Mouse (Mus musculus) ES-E14 (cell line): ENCODE results near the gene Pitpnm3. TPM values are rescaled to one million over a fixed set of nuclear protein-coding genes. Genes with fewer than 3 reads are reported as not detected.

Experiments
- DNase-seq: peaks from one replicate; pipeline ENCODE4 v3.0.0-alpha.2; 2013; ENCODE audit warnings: low read depth, low spot score
- H3K27ac ChIP-seq: 2 replicates; pipeline ENCODE4 v1.5.1; 2012; ENCODE audit warnings: low read depth, mild to moderate bottlenecking, low read length, moderate library complexity, mixed read lengths; ENCODE audit not compliant: poor library complexity, insufficient read depth, severe bottlenecking
- H3K36me3 ChIP-seq: 2 replicates; pipeline ENCODE4 v1.6.1; 2012; ENCODE audit warnings: mild to moderate bottlenecking, low read length, moderate library complexity, mixed read lengths; ENCODE audit not compliant: control insufficient read depth, poor library complexity, insufficient read depth, severe bottlenecking
- H3K4me1 ChIP-seq, 2 experiments: fragments of 150-350 bp in 1 of 2; sonication (generic) in 1 of 2; 2 replicates each; pipeline ENCODE4 v1.6.1; 2012; ENCODE audit warnings: low read length in 2 of 2, mild to moderate bottlenecking in 1 of 2, mixed read lengths in 1 of 2; ENCODE audit not compliant: control insufficient read depth in 2 of 2, insufficient read depth in 2 of 2, poor library complexity in 1 of 2
- H3K4me3 ChIP-seq, 2 experiments: fragments of 150-350 bp in 1 of 2; sonication (generic) in 1 of 2; 2 replicates each; pipeline ENCODE4 v1.5.1; 2012; ENCODE audit warnings: low read length in 2 of 2, low read depth in 1 of 2, mild to moderate bottlenecking in 1 of 2, mixed read lengths in 1 of 2; ENCODE audit not compliant: insufficient read depth in 1 of 2, poor library complexity in 1 of 2, severe bottlenecking in 1 of 2
- H3K9ac ChIP-seq: 2 replicates; pipeline ENCODE4 v1.6.1; 2012; ENCODE audit warnings: low read depth, mild to moderate bottlenecking, low read length, mixed read lengths; ENCODE audit not compliant: poor library complexity, insufficient read depth, severe bottlenecking
- H3K9me3 ChIP-seq: fragments of 150-350 bp; sonication (generic); 2 replicates; pipeline ENCODE4 v1.6.1; 2012; ENCODE audit warnings: low read depth, mild to moderate bottlenecking, low read length; ENCODE audit not compliant: control insufficient read depth, insufficient read depth
- CHD2 ChIP-seq: IDR thresholded peaks from 2 replicates; pipeline ENCODE4 v1.6.1; 2014; ENCODE audit warnings: mild to moderate bottlenecking, low read depth, low read length, inconsistent platforms
- HCFC1 ChIP-seq: IDR thresholded peaks from 2 replicates; pipeline ENCODE4 v1.6.1; 2012; ENCODE audit warnings: low read length, inconsistent platforms, borderline replicate concordance; ENCODE audit not compliant: insufficient read depth
- MAFK ChIP-seq: IDR thresholded peaks from 2 replicates; pipeline ENCODE4 v1.6.1; 2014; ENCODE audit warnings: mild to moderate bottlenecking, low read depth, low read length, inconsistent platforms; ENCODE audit not compliant: insufficient read depth
- ZC3H11A ChIP-seq: IDR thresholded peaks from 2 replicates; pipeline ENCODE4 v1.6.1; 2012; ENCODE audit warnings: low read depth, mild to moderate bottlenecking, inconsistent platforms, low read length, borderline replicate concordance
- ZNF384 ChIP-seq: IDR thresholded peaks from 2 replicates; pipeline ENCODE4 v1.6.1; 2012; ENCODE audit warnings: low read depth, low read length, inconsistent platforms
- in situ Hi-C, 2 experiments: fragments of 600-800 bp; cut with MboI; formaldehyde crosslinking; loops; one replicate each; pipeline ENCODE4 v1.15.1; 2025; ENCODE audit warnings: low sequenced_read_pairs in 2 of 2, inconsistent platforms in 1 of 2; ENCODE audit not compliant: unreplicated experiment in 2 of 2
- total RNA-seq: library from RNA; depleted of rRNA; stranded (reverse); fragments of 300-350 nt; gene quantifications from 2 replicates; pipeline ENCODE4 v1.2.3, GENCODE M21; 2012

Gene Pitpnm3
- total RNA-seq, 1 experiment = 0.36 TPM

DNA sequence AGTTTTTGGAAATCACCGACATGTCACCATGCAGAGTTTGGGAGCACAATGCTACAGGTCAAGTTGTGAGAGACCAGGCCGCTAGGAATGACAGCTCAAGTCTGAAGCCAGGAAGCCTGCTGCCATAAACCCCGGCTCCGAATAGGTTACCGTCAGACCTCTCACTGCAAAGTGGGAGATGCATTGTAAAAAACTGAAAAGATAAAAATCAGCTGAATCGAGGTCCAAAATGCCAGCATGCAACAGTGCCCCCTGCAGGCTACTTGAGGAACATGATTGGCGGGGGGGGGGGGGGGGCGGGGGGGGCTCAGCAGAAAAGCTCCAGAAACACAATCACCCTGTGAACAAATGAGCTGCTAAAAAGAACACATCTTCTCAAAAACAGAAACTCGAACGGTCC, 112.0 kb downstream of the Pitpnm3 start:
- TF ChIP-seq MAFK (no peak), HCFC1 (no peak), ZNF384 (no peak), CHD2 (no peak), ZC3H11A (no peak; the same call in 1 of the 2 replicates)
- Histone ChIP-seq H3K4me1 (peaks cover 0 to 4% of the 10 kb centered on the region in 2 experiments; a peak in 1 of 4 replicates), H3K4me3 (no peak overlapping the region), H3K9ac (no peak overlapping the region), H3K36me3 (no peaks in the 10 kb centered on the region), H3K27ac (no peak overlapping the region), H3K9me3 (no peaks in the 10 kb centered on the region)
- in situ Hi-C loops = loop anchor here in 1 of 2 experiments (10.0 kb wide), 1 partner anchor 449 kb away; no protein-coding TSS in a partner anchor
- DNase-seq = no peak

- Histone ChIP-seq H3K4me1 (peaks cover 0 to 4% of the 10 kb centered on the region in 2 experiments; a peak in 1 of 4 replicates), H3K9ac (no peak overlapping the region), H3K9me3 (no peaks in the 10 kb centered on the region), H3K36me3 (no peaks in the 10 kb centered on the region), H3K4me3 (no peak overlapping the region), H3K27ac (no peak overlapping the region)
- TF ChIP-seq CHD2 (no peak), MAFK (no peak), ZNF384 (no peak), ZC3H11A (no peak), HCFC1 (no peak)
- no peak for DNase-seq
- in situ Hi-C loops = loop anchor here in 1 of 2 experiments (10.0 kb wide), 1 partner anchor 448 kb away; no protein-coding TSS in a partner anchor
These were observed 112.8 kb downstream of the Pitpnm3 start for GRCm38 (mm10) chr11:72022827-72023226.

DNA sequence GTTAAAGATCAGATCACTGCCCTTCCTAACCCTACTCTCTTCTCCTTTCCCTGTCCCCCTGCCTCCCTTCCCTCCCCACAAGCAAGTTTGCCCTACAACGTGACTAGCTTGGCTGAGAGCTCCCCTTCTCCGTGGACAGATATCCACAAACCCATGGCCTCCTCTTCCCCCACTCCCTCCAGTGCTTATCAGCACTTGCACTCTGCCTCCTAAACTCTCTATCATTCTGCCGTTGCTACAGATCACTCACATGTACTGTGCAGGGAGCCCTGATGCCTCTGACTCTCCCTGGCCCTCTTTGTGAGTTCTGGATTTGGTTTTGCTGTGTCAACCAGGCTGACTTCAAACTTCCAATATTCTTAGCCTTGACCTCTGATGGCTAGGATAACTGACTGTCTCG, 114.6 kb downstream of the Pitpnm3 start:
- in situ Hi-C loops = loop anchor here in 1 of 2 experiments (10.0 kb wide), 1 partner anchor 446 kb away; no protein-coding TSS in a partner anchor
- H3K4me3 ChIP-seq = no peak overlapping the region
- TF ChIP-seq MAFK = no peak
- no peak for TF ChIP-seq CHD2
- TF ChIP-seq ZC3H11A = no peak
- TF ChIP-seq ZNF384 = no peak
- TF ChIP-seq HCFC1 = no peak
- peaks cover 0 to 4% of the 10 kb centered on the region in 2 experiments; a peak in 1 of 4 replicates for H3K4me1 ChIP-seq
- no peak overlapping the region for H3K9ac ChIP-seq
- no peak overlapping the region for H3K27ac ChIP-seq
- DNase-seq = no peak
- H3K36me3 ChIP-seq = no peaks in the 10 kb centered on the region
- H3K9me3 ChIP-seq = no peaks in the 10 kb centered on the region

DNA sequence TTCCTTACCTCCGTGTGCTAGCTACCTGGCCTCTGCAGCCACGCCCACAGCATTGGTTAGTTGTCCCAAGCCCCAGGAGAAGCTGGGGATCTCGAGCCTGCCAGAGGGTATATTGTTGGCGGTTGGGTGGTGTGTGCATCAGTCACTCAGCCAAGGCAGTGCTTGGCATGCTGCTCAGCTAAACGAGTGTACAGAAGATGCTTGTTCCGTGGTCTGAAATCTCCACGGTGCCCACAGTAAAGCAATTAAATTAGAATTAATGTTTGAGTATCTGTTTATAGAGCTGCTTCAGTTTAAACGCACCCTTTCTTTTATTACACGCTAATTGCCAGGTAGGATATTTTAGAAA, 118.4 kb downstream of the Pitpnm3 start:
- in situ Hi-C loops = no loop called here
- no peaks in the 10 kb centered on the region for H3K36me3 ChIP-seq
- TF ChIP-seq HCFC1 (no peak), ZC3H11A (no peak), MAFK (no peak), CHD2 (no peak), ZNF384 (no peak)
- no peak overlapping the region for H3K27ac ChIP-seq
- H3K9me3 ChIP-seq = no peaks in the 10 kb centered on the region
- H3K4me3 ChIP-seq = no peak overlapping the region
- H3K9ac ChIP-seq = no peak overlapping the region
- DNase-seq = no peak
- H3K4me1 ChIP-seq = peaks cover 0 to 2% of the 10 kb centered on the region in 2 experiments; a peak in 1 of 4 replicates
